Mouse (Mus musculus) ES-Bruce4 (cell line): Measurements from ENCODE around the gene Fkbp14.

Source experiments
- CTCF ChIP-seq: IDR thresholded peaks from one replicate; pipeline ENCODE4 v1.8.1; 2011; ENCODE audit warnings: low read depth, low read length
- EP300 ChIP-seq: IDR thresholded peaks from 2 replicates; pipeline ENCODE4 v1.6.1; 2011; ENCODE audit warnings: low read depth, low read length; ENCODE audit not compliant: insufficient read depth
- POLR2A ChIP-seq: IDR thresholded peaks from one replicate; pipeline ENCODE4 v1.8.1; 2011; ENCODE audit warnings: low read length; ENCODE audit not compliant: insufficient read depth

DNA sequence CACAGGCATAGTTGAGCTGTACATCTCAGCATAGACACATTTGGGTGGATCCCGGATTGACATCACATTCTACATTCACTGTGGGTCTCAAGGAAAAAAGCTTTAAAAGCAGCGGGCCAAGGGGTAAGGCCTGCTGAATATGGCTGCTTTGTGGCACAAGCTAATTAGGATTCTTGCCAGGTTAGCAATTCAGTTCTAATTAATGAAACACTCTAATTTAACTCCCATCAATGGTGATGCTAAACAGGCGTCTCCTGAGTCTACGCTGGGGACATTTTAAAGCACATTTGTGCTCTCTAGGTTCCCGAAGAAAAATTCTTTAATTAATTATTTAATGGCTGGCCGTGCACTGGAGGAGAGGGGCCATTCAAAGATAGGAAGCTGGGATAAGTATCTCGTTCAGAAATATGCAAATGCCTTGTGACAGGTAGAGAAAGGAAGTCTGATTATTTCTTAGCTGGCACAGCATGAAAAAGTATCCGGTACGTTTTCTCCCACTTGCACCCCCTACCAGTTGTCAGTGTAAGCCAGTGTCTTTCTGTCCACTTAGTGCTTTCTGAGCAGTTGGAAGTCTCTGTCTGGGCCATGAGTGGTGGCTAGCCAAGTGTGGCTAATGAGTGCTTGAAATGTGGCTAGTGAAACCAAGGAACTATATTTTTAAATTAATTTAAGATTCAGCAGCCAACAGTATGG is 44.2 kb downstream of the Fkbp14 start:
- TF ChIP-seq CTCF = no peak
- TF ChIP-seq EP300 = no peak
- no peak for TF ChIP-seq POLR2A
